Mouse (Mus musculus) B cell, adult 62 days (primary cell): ENCODE data around the gene Lpgat1. TPM values are rescaled to one million over a fixed set of nuclear protein-coding genes. Genes with fewer than 3 reads are reported as not detected.

Experiments used
- total RNA-seq: library from RNA; stranded (reverse); gene quantifications from 4 replicates; pipeline ENCODE4 v1.2.4, GENCODE M21; 2023

The Lpgat1 gene
- total RNA-seq: 106 to 124 TPM (median 114 TPM) in 4 replicates

DNA sequence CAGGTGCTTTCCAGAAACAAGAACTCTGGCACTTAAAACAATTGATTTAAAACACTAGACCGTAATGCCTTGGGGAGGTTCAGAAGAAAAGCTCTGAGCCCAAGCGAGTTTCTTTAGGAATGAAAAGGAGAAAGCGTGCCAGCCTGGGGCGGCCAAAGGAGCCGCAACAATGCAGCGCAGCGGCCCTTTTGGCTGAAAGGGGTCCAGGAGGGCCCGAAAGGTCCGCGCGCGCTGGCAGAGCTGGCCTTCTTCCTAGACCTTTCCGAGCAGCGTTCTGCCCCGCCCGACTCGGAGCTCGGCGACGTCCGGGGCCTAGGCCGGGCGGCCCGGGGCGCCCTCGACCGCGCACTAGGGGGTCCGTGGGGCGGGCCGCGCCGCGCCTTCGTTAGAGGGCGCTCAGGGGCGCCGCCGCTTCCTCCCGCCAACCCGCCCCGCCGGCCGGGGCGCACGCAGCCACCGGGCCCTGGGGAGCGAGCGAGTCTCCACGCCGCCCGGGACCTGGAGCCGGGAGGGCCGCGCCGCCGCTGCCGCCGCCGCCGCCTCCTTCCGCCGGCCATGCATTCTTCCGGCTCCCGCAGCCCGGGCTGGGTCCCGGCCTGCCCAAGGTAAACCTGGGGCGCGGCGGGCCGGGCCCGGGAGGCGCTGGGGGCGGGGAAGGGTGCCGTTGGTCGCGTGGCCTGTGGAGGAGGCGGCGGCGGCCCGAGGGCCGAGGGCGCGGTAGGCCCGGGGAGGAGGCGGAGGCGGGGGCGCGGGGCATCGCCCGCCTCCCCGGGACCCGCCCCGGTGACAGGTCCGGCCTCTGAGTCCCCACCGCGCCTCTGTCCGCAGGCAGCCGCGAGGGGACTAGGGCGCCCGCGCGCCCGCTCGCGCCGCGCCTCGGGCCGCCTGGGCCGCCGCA, at the start of gene Lpgat1:
Lpgat1 (plus strand) TSS at position 234 of the 898 bp plus-strand sequence.

DNA sequence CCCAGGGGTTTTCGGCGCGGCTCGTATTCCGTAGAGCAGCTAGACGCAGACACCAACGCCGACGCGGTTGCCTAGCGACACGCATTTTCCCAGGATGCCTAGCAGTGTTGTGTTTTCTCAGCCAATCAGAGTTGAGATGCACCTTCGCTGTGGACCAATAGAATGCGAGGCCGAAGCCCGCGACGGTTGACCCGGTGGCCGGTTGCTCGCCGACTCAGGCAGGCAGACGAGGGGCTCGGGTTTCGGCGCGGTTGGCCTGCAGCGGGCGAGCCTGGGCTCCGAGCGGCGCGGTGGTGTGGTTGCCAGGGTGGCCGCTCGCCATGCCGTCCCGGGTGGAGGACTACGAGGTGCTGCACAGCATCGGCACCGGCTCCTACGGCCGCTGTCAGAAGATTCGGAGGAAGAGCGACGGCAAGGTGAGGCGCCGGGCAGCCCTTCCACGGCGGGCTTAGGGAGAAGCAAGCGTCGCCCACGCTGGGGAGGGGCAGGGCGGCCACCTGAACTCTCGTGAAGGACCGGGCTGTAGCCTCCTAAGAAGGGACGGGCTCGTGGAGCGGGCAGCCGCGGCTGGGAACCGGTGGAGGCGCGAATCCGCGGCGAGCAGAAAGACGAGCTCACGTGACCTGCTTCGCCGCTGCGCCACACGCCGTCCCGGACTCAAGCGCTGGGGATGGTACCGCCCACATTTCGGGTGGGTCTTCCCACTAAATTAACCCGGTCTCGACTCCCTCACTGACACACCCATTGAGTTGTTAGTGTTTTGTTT, 103.9 kb downstream of the Lpgat1 start, which contains the start of gene Nek2:
Nek2 (plus strand) TSS at position 119 of the 766 bp plus-strand sequence.

Other genes with a start within 250 kb of the Lpgat1 start
- 6.7 to 9.2 TPM (median 7.4 TPM) in 4 replicates for gene Dtl, start 142.3 kb upstream of the Lpgat1 start, total RNA-seq
- gene Ints7, start 142.2 kb upstream of the Lpgat1 start, total RNA-seq: 67.4 to 76.2 TPM (median 71.3 TPM) in 4 replicates
- gene Nek2, start 103.6 kb downstream of the Lpgat1 start, total RNA-seq: 1.4 to 2.5 TPM (median 1.9 TPM) in 4 replicates
- 7.7 to 11.0 TPM (median 9.5 TPM) in 4 replicates for gene Slc30a1, start 188.9 kb downstream of the Lpgat1 start, total RNA-seq